Mouse (Mus musculus) CD4-positive helper T cell, adult 2 months (primary cell): ENCODE data around the gene Dynlt1a.
"Not testable (repeated sequence)": the region's sequence is repeated elsewhere in the genome, so short reads cannot be mapped to it uniquely, and the experiment has no call there.

Source experiments
- DNase-seq: peaks from one replicate; pipeline ENCODE4 v3.0.0-alpha.2; 2012; ENCODE audit warnings: low read depth, missing footprints, low spot score

Dynlt1a gene

GRCm38 (mm10) chr17:6317339-6317985 is at the start of gene Dynlt1a:
TSS of gene Dynlt1a (minus strand) at chr17:6317500.
- peak; percentile 91 for DNase-seq

- DNase-seq: not testable (repeated sequence)
These were observed 38.0 kb upstream of the Dynlt1a start for GRCm38 (mm10) chr17:6355256-6355655.

DNA sequence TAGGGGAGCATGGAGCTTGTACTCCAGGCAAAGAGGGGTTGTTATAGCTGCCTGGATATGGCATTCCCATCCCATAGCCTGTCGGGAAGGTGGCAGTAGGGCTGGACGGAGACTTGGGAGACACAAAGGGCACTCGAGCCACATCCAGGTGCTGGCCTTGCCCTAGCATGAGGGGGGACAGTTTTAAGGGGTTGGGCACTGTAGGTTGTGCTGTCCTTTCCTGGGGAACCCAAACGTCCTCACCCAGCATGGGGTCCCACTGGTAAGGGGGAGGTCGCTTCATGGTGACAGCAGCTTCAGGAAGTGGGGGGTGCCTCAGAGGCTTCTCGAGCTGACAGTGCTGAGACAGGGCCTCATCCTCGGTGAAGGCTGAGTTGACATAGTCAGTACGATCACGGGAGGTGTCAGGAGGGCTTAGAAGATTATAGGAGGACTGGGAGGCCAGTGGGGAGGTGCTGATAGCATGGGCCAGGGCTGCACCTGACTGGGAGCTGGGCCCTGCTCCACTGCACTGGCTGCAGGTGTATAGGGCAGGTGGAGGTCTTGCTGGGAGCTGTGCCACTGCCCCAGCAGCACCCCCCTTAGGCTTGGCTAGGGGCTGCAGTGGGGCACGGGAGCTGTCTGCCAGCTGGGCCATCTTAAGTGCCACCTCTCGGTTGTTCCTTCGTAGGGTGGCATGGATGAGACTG is 25.4 kb upstream of the Dynlt1a start:
- not testable (repeated sequence) for DNase-seq

- not testable (repeated sequence) for DNase-seq
These were observed 11.7 kb upstream of the Dynlt1a start for GRCm38 (mm10) chr17:6328997-6329396.

- DNase-seq: not testable (repeated sequence)
These were observed 10.3 kb upstream of the Dynlt1a start for GRCm38 (mm10) chr17:6327554-6327953.

- not testable (repeated sequence) for DNase-seq
These were observed 8.2 kb upstream of the Dynlt1a start for GRCm38 (mm10) chr17:6325543-6325942.

- DNase-seq: not testable (repeated sequence)
These were observed 7.7 kb upstream of the Dynlt1a start for GRCm38 (mm10) chr17:6325021-6325420.

DNA sequence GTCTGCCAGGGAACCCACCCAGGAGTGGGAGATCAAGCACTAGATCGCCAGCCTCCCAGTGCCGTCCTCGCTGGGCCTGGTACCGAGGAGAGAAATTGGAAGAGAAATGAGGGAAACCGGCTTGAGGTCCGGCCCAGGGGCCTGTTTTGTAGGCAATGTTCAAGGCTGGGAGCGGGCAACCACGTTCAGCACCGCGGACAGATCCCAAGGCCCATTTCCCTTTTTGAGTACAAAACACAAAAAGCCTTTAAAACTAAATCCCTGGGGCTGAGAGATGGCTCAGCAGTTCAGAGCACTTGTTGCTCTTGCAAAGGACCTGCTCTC is 4.4 kb upstream of the Dynlt1a start:
- DNase-seq: not testable (repeated sequence)

- DNase-seq: not testable (repeated sequence)
These were observed 3.9 kb upstream of the Dynlt1a start for GRCm38 (mm10) chr17:6321081-6321777.

DNA sequence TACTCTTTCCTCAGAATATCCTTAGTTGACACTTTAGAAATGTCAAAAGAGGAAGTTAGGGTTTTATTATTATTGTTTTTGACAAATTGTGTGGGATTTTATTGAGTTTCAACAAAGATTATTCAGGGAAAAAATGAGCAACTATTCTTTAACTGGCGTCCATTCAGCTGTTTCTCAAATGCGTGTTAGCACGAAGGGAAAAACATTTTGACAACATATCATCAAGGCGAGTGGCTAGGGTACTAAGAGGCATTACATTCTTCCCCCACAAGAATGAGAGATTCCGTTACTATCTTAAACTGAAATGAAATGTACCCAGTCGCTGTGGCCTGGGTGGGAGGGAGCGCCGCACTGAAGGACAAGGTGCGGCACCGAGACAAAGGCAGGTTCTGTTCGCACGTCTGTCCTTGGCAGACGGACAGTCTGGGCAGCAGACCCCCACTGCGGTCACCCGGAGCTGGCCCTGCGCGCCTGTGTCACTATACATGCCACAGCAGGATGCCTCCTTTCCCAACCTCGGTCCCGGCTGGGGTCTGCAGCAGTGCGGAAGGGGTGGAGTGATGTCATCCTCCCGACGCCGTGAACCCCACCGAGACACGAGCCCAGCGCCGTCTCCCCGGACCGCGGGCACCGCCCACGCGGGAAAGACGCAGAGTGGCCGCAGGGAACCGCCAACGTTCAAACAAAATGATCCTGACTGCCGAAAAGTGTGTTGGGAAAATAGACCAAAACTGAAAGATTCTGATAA is 747 bp downstream of the Dynlt1a start:
- DNase-seq: peak; percentile 43

DNA sequence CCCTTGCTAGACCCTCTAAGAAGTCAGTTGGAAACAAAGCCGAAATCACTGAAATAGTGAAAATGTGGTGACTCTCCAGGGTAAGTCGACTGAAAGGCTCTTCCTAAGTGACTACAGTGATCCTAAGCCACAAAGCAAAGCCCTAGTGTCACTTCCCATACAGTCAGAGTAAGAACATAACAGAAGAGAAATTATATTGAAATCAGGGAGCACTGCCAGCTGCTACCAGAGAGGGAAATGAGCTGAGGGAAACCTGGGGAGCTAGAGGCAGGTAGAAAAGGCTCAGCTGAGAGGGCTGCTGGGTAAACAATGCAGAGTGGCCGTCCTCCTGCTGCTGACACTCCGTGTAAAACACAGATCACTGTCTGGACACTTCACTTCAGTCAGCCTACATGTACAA is 1.6 kb downstream of the Dynlt1a start:
- not testable (repeated sequence) for DNase-seq

GRCm38 (mm10) chr17:6314493-6314892 is 2.8 kb downstream of the Dynlt1a start:
- DNase-seq: not testable (repeated sequence)

DNA sequence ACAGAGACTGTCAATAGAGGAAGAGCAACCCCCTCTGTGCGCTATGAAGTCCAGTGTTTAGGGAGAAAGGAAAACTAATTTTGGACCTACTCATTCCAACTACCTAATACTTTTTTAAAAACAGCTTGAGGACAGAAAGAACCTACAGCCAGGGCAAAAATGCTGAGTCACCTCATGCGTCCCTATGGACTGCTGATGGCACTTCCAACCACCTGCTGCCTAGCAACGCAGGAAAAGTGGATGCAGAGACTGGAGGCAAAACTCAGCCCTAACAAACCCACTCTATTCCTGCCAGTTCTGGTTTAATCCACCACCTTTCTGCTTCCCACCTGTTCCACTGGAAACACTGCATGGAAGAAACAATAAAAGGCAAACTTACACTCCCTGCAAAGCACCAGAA is 4.5 kb downstream of the Dynlt1a start:
- not testable (repeated sequence) for DNase-seq

GRCm38 (mm10) chr17:6311716-6312115 is 5.6 kb downstream of the Dynlt1a start:
- DNase-seq: not testable (repeated sequence)

GRCm38 (mm10) chr17:6306503-6306902 is 10.8 kb downstream of the Dynlt1a start:
- not testable (repeated sequence) for DNase-seq

DNA sequence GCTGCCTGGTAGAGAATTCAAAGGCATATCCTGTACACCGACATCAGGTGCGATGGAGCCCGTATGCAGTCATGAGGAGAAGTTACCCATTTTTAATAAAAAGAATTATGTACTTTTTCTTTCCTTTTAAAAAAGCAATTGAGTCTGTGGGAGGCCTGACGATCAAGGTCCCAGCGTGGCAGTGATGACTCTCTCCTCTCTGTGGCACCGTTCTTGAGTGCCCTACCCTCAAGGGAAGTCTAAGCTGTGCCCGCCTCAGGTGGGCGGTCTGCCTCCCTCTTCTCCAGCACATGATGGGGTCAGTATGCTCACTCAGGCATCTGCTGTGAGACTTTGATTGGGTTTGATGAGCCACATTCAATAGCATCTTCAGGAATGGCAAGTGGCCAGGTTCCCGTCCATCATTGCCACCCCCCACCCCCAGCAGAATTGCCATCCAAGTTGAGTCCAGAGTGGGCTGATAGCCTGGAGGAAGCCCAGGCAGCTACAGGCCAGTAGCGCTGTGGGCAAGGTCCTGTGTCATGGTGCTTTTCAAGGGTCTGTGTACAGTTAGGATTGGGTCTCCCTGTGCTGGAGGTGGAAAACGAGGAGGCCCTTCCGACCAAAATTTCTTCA is 11.5 kb downstream of the Dynlt1a start:
- not testable (repeated sequence) for DNase-seq

DNA sequence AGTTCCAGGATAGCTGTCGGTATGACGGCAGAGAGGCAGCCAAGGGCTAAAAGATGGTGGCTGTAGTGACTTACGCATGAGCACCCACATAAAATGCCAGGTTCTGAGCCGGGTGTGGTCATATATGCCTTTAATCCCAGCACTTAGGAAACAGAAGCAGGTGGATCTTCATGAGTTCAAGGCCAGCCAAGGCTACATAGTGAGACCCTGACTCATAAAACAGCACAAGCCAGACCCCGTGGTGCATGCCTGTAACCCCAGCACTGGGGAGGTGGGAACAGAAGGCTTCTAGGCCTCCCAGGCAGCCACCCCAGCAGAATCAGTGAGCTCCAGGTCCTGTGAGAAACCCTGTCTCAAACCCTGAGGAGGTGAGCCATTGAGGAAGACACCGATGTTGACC is 12.4 kb downstream of the Dynlt1a start:
- not testable (repeated sequence) for DNase-seq

GRCm38 (mm10) chr17:6300190-6300863 is 17.0 kb downstream of the Dynlt1a start:
- not testable (repeated sequence) for DNase-seq

DNA sequence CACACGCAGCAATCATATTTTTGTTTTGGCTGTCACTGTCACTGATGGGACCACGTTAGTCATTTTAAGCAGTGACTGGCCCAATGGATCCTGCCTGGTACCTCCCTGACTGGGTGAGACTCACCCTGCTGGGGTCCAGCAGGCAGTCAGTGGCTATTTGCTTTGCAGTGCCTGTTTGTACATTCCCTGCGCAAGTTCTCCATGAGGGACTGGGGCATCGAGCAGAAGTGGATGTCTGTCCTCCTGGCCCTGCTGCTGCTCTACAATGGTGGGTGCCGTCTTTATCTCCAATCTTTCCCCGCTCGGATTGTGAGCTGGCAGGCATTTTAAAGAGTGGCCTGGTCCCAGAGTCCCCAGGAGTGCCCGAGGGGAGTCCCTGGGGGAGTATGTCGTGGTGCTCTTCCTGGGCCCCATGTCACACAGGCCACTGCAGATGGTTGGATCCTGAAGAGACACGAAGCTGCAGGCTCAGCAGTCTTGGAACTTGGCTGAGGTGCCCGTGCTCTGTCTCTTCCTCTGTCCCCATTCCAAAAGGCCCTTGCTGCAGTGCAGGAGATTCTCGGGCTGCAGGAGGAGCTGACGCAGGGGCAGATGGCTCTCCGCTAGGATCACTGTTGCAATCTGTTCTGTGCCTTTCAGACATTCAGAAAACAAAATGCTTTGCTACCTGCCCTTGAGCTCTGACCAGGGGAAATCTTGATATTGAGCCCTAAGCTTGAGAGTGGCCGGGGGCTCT is 20.1 kb downstream of the Dynlt1a start:
- not testable (repeated sequence) for DNase-seq

DNA sequence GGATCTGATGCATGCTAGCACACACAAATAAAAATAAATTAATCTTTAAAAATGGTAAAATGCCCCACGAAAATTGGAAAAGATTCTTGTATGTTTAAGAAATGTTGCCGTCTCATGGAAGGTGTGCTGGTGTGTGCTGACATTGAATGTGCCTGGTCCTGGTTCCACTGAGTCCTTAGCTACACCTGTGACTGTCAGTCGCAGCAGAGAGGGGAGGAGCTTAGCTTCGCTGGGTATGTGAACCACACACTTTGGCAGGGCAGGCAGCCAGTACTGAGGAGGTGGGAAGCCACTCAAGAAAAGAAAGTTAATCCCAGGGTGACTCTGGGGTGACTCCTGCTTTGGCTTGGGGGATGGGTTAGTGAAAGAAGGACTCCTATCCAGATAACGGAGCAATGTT is 23.4 kb downstream of the Dynlt1a start:
- DNase-seq: not testable (repeated sequence)
